Mouse (Mus musculus) heart, postnatal 25 days (tissue): ENCODE data around the gene Ell3. TPM values are rescaled to one million over a fixed set of nuclear protein-coding genes. Genes with fewer than 3 reads are reported as not detected.

ENCODE experiments used
- DNase-seq: peaks from one replicate; pipeline ENCODE4 v3.0.0; 2022; ENCODE audit warnings: low spot score
- intact Hi-C: fragments of 180-260 bp; cut with DNase I; formaldehyde crosslinking; loops from one replicate; pipeline ENCODE4 v1.15.1; 2025
- microRNA-seq: library from miRNA; unstranded; fragments of <30 nt; microRNA quantifications from one replicate; pipeline ENCODE4 v1.2.0, GENCODE M21; 2022
- total RNA-seq, 2 experiments: library from RNA; stranded (reverse); gene quantifications; 2 replicates each; pipeline ENCODE4 v1.2.3; 2021

The Ell3 gene
- total RNA-seq, 2 experiments from 2014 or later = 0.14 TPM; not detected in 1

GRCm38 (mm10) chr2:121412843-121413386 is 31.2 kb downstream of the Ell3 start:
- intact Hi-C loops = no loop called here
- no peak for DNase-seq

- no peak for DNase-seq
- intact Hi-C loops = no loop called here
Measured at GRCm38 (mm10) chr2:121408160-121408559, 35.9 kb downstream of the Ell3 start.

GRCm38 (mm10) chr2:121403296-121403695 is 40.8 kb downstream of the Ell3 start:
- DNase-seq = no peak
- intact Hi-C loops = no loop called here

- intact Hi-C loops = loop anchor here (10.0 kb wide), 1 partner anchor 352 kb away; no protein-coding TSS in a partner anchor
- no peak for DNase-seq
Measured at GRCm38 (mm10) chr2:121396624-121397023, 47.5 kb downstream of the Ell3 start.

Small RNA genes lying within 50 kb of the gene (microRNA-seq; reads per million reads assigned to microRNA genes)
- gene Gm22953 = not detected

Other genes with a start within 250 kb of the Ell3 start
- 10 to 100 TPM; 28.4 to 28.9 TPM for gene Trp53bp1, start 172.9 kb downstream of the Ell3 start, total RNA-seq
- 1 to 10 TPM; 4.5 to 5.1 TPM for gene Map1a, start 154.7 kb downstream of the Ell3 start, total RNA-seq
- 10 to 100 TPM; 48.0 to 50.5 TPM for gene Ppip5k1, start 88.9 kb downstream of the Ell3 start, total RNA-seq
- gene Ckmt1, start 86.6 kb downstream of the Ell3 start, total RNA-seq = 1 to 10 TPM; 1.3 to 2.4 TPM
- not detected for gene Strc, start 57.1 kb downstream of the Ell3 start, total RNA-seq
- 100 to 1,000 TPM; 146 to 167 TPM for gene Pdia3, start 30.5 kb downstream of the Ell3 start, total RNA-seq
- gene Catsper2, start 30.5 kb downstream of the Ell3 start, total RNA-seq = 1 to 10 TPM; 2.3 to 2.9 TPM
- gene Serf2, start 4.9 kb upstream of the Ell3 start, total RNA-seq = 100 to 1,000 TPM; 392 to 395 TPM
- gene Hypk, start 9.0 kb upstream of the Ell3 start, total RNA-seq = 10 to 100 TPM; 22.8 to 23.1 TPM
- under 1 TPM in 1 of 2 experiments, not detected in 1; 0.10 TPM for gene Serinc4, start 12.5 kb upstream of the Ell3 start, total RNA-seq
- 10 to 100 TPM; 29.1 to 30.2 TPM for gene Mfap1b, start 29.8 kb upstream of the Ell3 start, total RNA-seq
- gene Mfap1a, start 62.4 kb upstream of the Ell3 start, total RNA-seq = 10 to 100 TPM; 26.1 to 29.0 TPM
- 1 to 10 TPM; 3.2 to 3.9 TPM for gene Wdr76, start 62.4 kb upstream of the Ell3 start, total RNA-seq